Comparison of ENCODE assay signal across 8 mouse cellular contexts in genomic region chr5:35388491-35389111, GRCm38 (mm10). TPM values are rescaled to one million over a fixed set of nuclear protein-coding genes. Genes with fewer than 3 reads are reported as not detected.
DNase-seq lines count a peak whose midpoint lies in the region; ATAC-seq lines count a peak whose summit lies in the region.

Gene Hmx1 (plus strand): TSS chr5:35389108.

- no peak for DNase-seq in kidney, adult 9 months
- DNase-seq in limb, embryonic 11.5 days (ENCODE audit: low spot score) = peak; percentile 84
- peak; percentile 40 for DNase-seq in retina, adult 2 months (ENCODE audit: low read depth, low spot score)
- no peak for DNase-seq in layer of hippocampus, adult 9-10 months (ENCODE audit: low spot score)
- DNase-seq in urinary bladder, adult 18-20 months (ENCODE audit: low spot score in 2 of 2) = no peak
- no peak for DNase-seq in urinary bladder, postnatal 25 days (ENCODE audit: low spot score)

- peak within 1 kb of the TSS; percentile 57 for H3K4me3 ChIP-seq in kidney, embryonic 16.5 days (ENCODE audit: low read length)
- peak within 1 kb of the TSS; percentile 57 for H3K4me3 ChIP-seq in embryonic facial prominence, embryonic 13.5 days
- peak within 1 kb of the TSS; percentile 38 for H3K4me3 ChIP-seq in limb, embryonic 11.5 days (ENCODE audit: low read depth, low read length)

- H3K36me3 ChIP-seq in kidney, embryonic 16.5 days (ENCODE audit: insufficient read depth, low read length) = no peaks in the 10 kb centered on the region
- no peaks in the 10 kb centered on the region for H3K36me3 ChIP-seq in embryonic facial prominence, embryonic 13.5 days
- no peaks in the 10 kb centered on the region for H3K36me3 ChIP-seq in limb, embryonic 11.5 days (ENCODE audit: control insufficient read depth, insufficient read depth, low read length)

- ATAC-seq in kidney, embryonic 16.5 days (ENCODE audit: low FRiP score, low TSS enrichment) = peak; percentile 75
- peak; percentile 83 for ATAC-seq in embryonic facial prominence, embryonic 13.5 days (ENCODE audit: insufficient number of reproducible peaks, insufficient read depth, low FRiP score, low TSS enrichment, low read depth)
- peak; percentile 83 for ATAC-seq in limb, embryonic 11.5 days (ENCODE audit: insufficient number of reproducible peaks, low FRiP score, low TSS enrichment, low read depth)

- H3K9ac ChIP-seq in kidney, embryonic 16.5 days (replicated peaks; ENCODE audit: low read length) = no peak within 1 kb of the TSS
- H3K9ac ChIP-seq in embryonic facial prominence, embryonic 13.5 days = peak within 1 kb of the TSS; percentile 55
- no peak within 1 kb of the TSS for H3K9ac ChIP-seq in limb, embryonic 11.5 days (ENCODE audit: low read length)

- peak within 1 kb of the TSS; percentile 78 for H3K4me2 ChIP-seq in kidney, embryonic 16.5 days (replicated peaks; ENCODE audit: low read depth, low read length)
- H3K4me2 ChIP-seq in embryonic facial prominence, embryonic 13.5 days = peak within 1 kb of the TSS; percentile 79
- H3K4me2 ChIP-seq in limb, embryonic 11.5 days (ENCODE audit: low read depth, severe bottlenecking) = peak within 1 kb of the TSS; percentile 73

- peaks cover 100% of the 10 kb centered on the region for H3K27me3 ChIP-seq in kidney, embryonic 16.5 days (ENCODE audit: insufficient read depth, low read length)
- peaks cover 100% of the 10 kb centered on the region for H3K27me3 ChIP-seq in embryonic facial prominence, embryonic 13.5 days
- peaks cover 100% of the 10 kb centered on the region for H3K27me3 ChIP-seq in limb, embryonic 11.5 days (ENCODE audit: control insufficient read depth, insufficient read depth, low read length)

- peaks cover 19% of the 10 kb centered on the region for H3K4me1 ChIP-seq in kidney, embryonic 16.5 days (ENCODE audit: insufficient read depth, low read length)
- H3K4me1 ChIP-seq in embryonic facial prominence, embryonic 13.5 days = peaks cover 28% of the 10 kb centered on the region
- H3K4me1 ChIP-seq in limb, embryonic 11.5 days (ENCODE audit: control insufficient read depth, insufficient read depth, low read length) = peaks cover 6% of the 10 kb centered on the region

- H3K9me3 ChIP-seq in kidney, embryonic 16.5 days (ENCODE audit: low read length) = no peaks in the 10 kb centered on the region
- no peaks in the 10 kb centered on the region for H3K9me3 ChIP-seq in embryonic facial prominence, embryonic 13.5 days
- H3K9me3 ChIP-seq in limb, embryonic 11.5 days (ENCODE audit: control insufficient read depth, low read length) = no peaks in the 10 kb centered on the region

- no peak within 1 kb of the TSS for H3K27ac ChIP-seq in kidney, embryonic 16.5 days (ENCODE audit: low read length)
- H3K27ac ChIP-seq in embryonic facial prominence, embryonic 13.5 days = no peak within 1 kb of the TSS
- H3K27ac ChIP-seq in limb, embryonic 11.5 days (replicated peaks; ENCODE audit: low read depth, low read length) = no peak within 1 kb of the TSS

- WGBS in kidney, embryonic 16.5 days = under 1% methylated on average over 52 of the region's 71 CpGs
- WGBS in embryonic facial prominence, embryonic 13.5 days = under 1% methylated on average over 59 of the region's 71 CpGs
- 0% methylated on average over 33 of the region's 71 CpGs for WGBS in limb, embryonic 11.5 days

RNA-seq across cellular contexts. Expression of gene Hmx1, which starts in this region (rescaled TPM):
- 0.19 TPM in 1 of 2 replicates, not detected in the other for polyA plus RNA-seq in kidney, embryonic 16.5 days (2015; fragmentation: Nextera tagmentation; extraction: Ambion mirVana)
- polyA plus RNA-seq in embryonic facial prominence, embryonic 13.5 days (2015; fragmentation: Nextera tagmentation; extraction: Ambion mirVana) = 1.1 and 2.2 TPM in 2 replicates
- polyA plus RNA-seq in limb, embryonic 11.5 days (2014; fragmentation: Nextera tagmentation; extraction: Ambion mirVana) = 0.13 and 0.28 TPM in 2 replicates

Comparison
In these comparisons a context has a peak if more than half of its experiments do, and no peak if none do; other contexts are left out.
1. Peak in ATAC-seq, H3K4me3 ChIP-seq and H3K4me2 ChIP-seq in kidney, embryonic 16.5 days; RNA of the gene not detected or under 1 TPM.
2. Peak in DNase-seq, ATAC-seq, H3K4me3 ChIP-seq and H3K4me2 ChIP-seq in limb, embryonic 11.5 days; RNA of the gene not detected or under 1 TPM.